Mouse (Mus musculus) lung, embryonic 16.5 days (tissue): ENCODE results near the gene Arhgap25. TPM values are rescaled to one million over a fixed set of nuclear protein-coding genes. Genes with fewer than 3 reads are reported as not detected.
"Not testable (repeated sequence)": the region's sequence is repeated elsewhere in the genome, so short reads cannot be mapped to it uniquely, and the experiment has no call there.

Experiments used
- ATAC-seq: fragments of 200-750 bp; cut with Nextera tagmentation; 2 replicates; pipeline ENCODE4 v1.8.0; 2017; ENCODE audit warnings: low read depth, mild to moderate bottlenecking, moderate library complexity
- H3K27ac ChIP-seq: fragments of 300-500 bp; sonication (generic); 2 replicates; pipeline ENCODE4 v1.5.1; 2014; ENCODE audit warnings: mild to moderate bottlenecking, control low read depth, low read length
- H3K27me3 ChIP-seq: fragments of 300-500 bp; sonication (generic); 2 replicates; pipeline ENCODE4 v1.6.1; 2014; ENCODE audit warnings: low read depth, low read length, mixed read lengths; ENCODE audit not compliant: control insufficient read depth, insufficient read depth
- H3K36me3 ChIP-seq: fragments of 300-500 bp; sonication (generic); 2 replicates; pipeline ENCODE4 v1.6.1; 2014; ENCODE audit warnings: low read length; ENCODE audit not compliant: control insufficient read depth, insufficient read depth
- H3K4me1 ChIP-seq: fragments of 300-500 bp; sonication (generic); replicated peaks from 2 replicates; pipeline ENCODE4 v1.6.1; 2014; ENCODE audit warnings: low read length, mixed read lengths; ENCODE audit not compliant: control insufficient read depth, insufficient read depth
- H3K4me2 ChIP-seq: fragments of 300-500 bp; sonication (generic); 2 replicates; pipeline ENCODE4 v1.6.1; 2014; ENCODE audit warnings: low read depth, low read length, control low read depth
- H3K4me3 ChIP-seq: fragments of 300-500 bp; sonication (generic); 2 replicates; pipeline ENCODE4 v1.5.1; 2014; ENCODE audit warnings: mild to moderate bottlenecking, low read length, control low read depth
- H3K9ac ChIP-seq: fragments of 300-500 bp; sonication (generic); 2 replicates; pipeline ENCODE4 v1.6.1; 2014; ENCODE audit warnings: low read length, control low read depth
- H3K9me3 ChIP-seq: fragments of 300-500 bp; sonication (generic); 2 replicates; pipeline ENCODE4 v1.6.1; 2016; ENCODE audit warnings: low read length; ENCODE audit not compliant: control insufficient read depth
- WGBS: fragments of 180-500 bp; shearing (Covaris S2); extraction: QIAGEN DNeasy Blood & Tissue Kit; methylation state at CpG from one replicate; pipeline ENCODE4 v1.1.7; 2014; 5-methylcytosine and 5-hydroxymethylcytosine counted together
- polyA plus RNA-seq: library from polyadenylated mRNA; unstranded; fragments of >200 nt; fragmentation: Nextera tagmentation; extraction: Ambion mirVana; gene quantifications from 2 replicates; pipeline ENCODE4 v1.2.1, GENCODE M21; 2015

Arhgap25 gene
- polyA plus RNA-seq, 1 experiment from 2014 or later = 9.4 TPM

GRCm38 (mm10) chr6:87527366-87527765 is 5.7 kb downstream of the Arhgap25 start:
- H3K4me3 ChIP-seq = no peak overlapping the region
- H3K27me3 ChIP-seq = no peaks in the 10 kb centered on the region
- H3K4me2 ChIP-seq = no peak overlapping the region
- H3K4me1 ChIP-seq = 0 out of 2 replicates have a peak, but pooled peaks cover 3% of the 10 kb centered on the region
- no peak overlapping the region for H3K27ac ChIP-seq
- no peaks in the 10 kb centered on the region for H3K36me3 ChIP-seq
- no peak overlapping the region for H3K9ac ChIP-seq
- WGBS = 68% methylated on average over 4 of the region's 4 CpGs
- ATAC-seq = no peak
- no peaks in the 10 kb centered on the region for H3K9me3 ChIP-seq

GRCm38 (mm10) chr6:87525126-87525525 is 7.9 kb downstream of the Arhgap25 start:
- H3K9ac ChIP-seq = no peak overlapping the region
- 0 out of 2 replicates have a peak, but pooled peaks cover 3% of the 10 kb centered on the region for H3K4me1 ChIP-seq
- 82% methylated on average over 10 of the region's 10 CpGs for WGBS
- no peak overlapping the region for H3K4me3 ChIP-seq
- H3K27ac ChIP-seq = no peak overlapping the region
- H3K4me2 ChIP-seq = no peak overlapping the region
- no peaks in the 10 kb centered on the region for H3K36me3 ChIP-seq
- H3K9me3 ChIP-seq = no peaks in the 10 kb centered on the region
- H3K27me3 ChIP-seq = no peaks in the 10 kb centered on the region
- no peak for ATAC-seq

- 90% methylated on average over 4 of the region's 4 CpGs for WGBS
- ATAC-seq = no peak
- Histone ChIP-seq H3K36me3 (no peaks in the 10 kb centered on the region), H3K4me3 (no peak overlapping the region), H3K4me1 (0 out of 2 replicates have a peak, but pooled peaks cover 3% of the 10 kb centered on the region), H3K27me3 (no peaks in the 10 kb centered on the region), H3K4me2 (no peak overlapping the region), H3K9ac (no peak overlapping the region), H3K27ac (no peak overlapping the region), H3K9me3 (no peaks in the 10 kb centered on the region)
These were observed 8.8 kb downstream of the Arhgap25 start for GRCm38 (mm10) chr6:87524281-87524680.

- Histone ChIP-seq H3K9me3 (no peaks in the 10 kb centered on the region), H3K4me3 (no peak overlapping the region), H3K4me1 (0 out of 2 replicates have a peak, but pooled peaks cover 3% of the 10 kb centered on the region), H3K27me3 (no peaks in the 10 kb centered on the region), H3K36me3 (no peaks in the 10 kb centered on the region), H3K4me2 (no peak overlapping the region), H3K9ac (no peak overlapping the region), H3K27ac (no peak overlapping the region)
- ATAC-seq = no peak
- 58% methylated on average over 7 of the region's 7 CpGs for WGBS
These were observed 9.3 kb downstream of the Arhgap25 start for GRCm38 (mm10) chr6:87523736-87524135.

- Histone ChIP-seq H3K9ac (no peak overlapping the region), H3K4me3 (no peak overlapping the region), H3K36me3 (no peaks in the 10 kb centered on the region), H3K27ac (no peak overlapping the region), H3K9me3 (no peaks in the 10 kb centered on the region), H3K27me3 (no peaks in the 10 kb centered on the region), H3K4me2 (no peak overlapping the region), H3K4me1 (0 out of 2 replicates have a peak, but pooled peaks cover 3% of the 10 kb centered on the region)
- 59% methylated on average over 2 of the region's 2 CpGs for WGBS
- ATAC-seq = no peak
These were observed 10.0 kb downstream of the Arhgap25 start for GRCm38 (mm10) chr6:87523085-87523484.

GRCm38 (mm10) chr6:87522236-87522635 is 10.8 kb downstream of the Arhgap25 start:
- no peak for ATAC-seq
- WGBS = 15% methylated on average over 3 of the region's 3 CpGs
- Histone ChIP-seq H3K4me1 (0 out of 2 replicates have a peak, but pooled peaks cover 3% of the 10 kb centered on the region), H3K4me2 (no peak overlapping the region), H3K4me3 (no peak overlapping the region), H3K27me3 (no peaks in the 10 kb centered on the region), H3K27ac (no peak overlapping the region), H3K9ac (no peak overlapping the region), H3K36me3 (no peaks in the 10 kb centered on the region), H3K9me3 (no peaks in the 10 kb centered on the region)

- ATAC-seq, H3K4me2 ChIP-seq, H3K27me3 ChIP-seq, H3K9ac ChIP-seq, H3K9me3 ChIP-seq, H3K4me3 ChIP-seq, H3K36me3 ChIP-seq, H3K4me1 ChIP-seq, H3K27ac ChIP-seq: not testable (repeated sequence)
- 86% methylated on average over 6 of the region's 6 CpGs for WGBS
These were observed 11.4 kb downstream of the Arhgap25 start for GRCm38 (mm10) chr6:87521705-87522104.

GRCm38 (mm10) chr6:87520572-87520971 is 12.5 kb downstream of the Arhgap25 start:
- no peak for ATAC-seq
- Histone ChIP-seq H3K4me1 (0 out of 2 replicates have a peak, but pooled peaks cover 3% of the 10 kb centered on the region), H3K27me3 (no peaks in the 10 kb centered on the region), H3K4me2 (no peak overlapping the region), H3K4me3 (no peak overlapping the region), H3K27ac (no peak overlapping the region), H3K9me3 (no peaks in the 10 kb centered on the region), H3K36me3 (no peaks in the 10 kb centered on the region), H3K9ac (no peak overlapping the region)
- 84% methylated on average over 8 of the region's 8 CpGs for WGBS

- 77% methylated on average over 11 of the region's 11 CpGs for whole genome bisulfite sequencing
- H3K36me3 ChIP-seq = no peaks in the 10 kb centered on the region
- H3K9ac ChIP-seq = no peak overlapping the region
- no peak overlapping the region for H3K4me2 ChIP-seq
- no peak for ATAC-seq
- no peak overlapping the region for H3K4me3 ChIP-seq
- H3K27me3 ChIP-seq = no peaks in the 10 kb centered on the region
- H3K27ac ChIP-seq = no peak overlapping the region
- H3K9me3 ChIP-seq = no peaks in the 10 kb centered on the region
- 0 out of 2 replicates have a peak, but pooled peaks cover 2% of the 10 kb centered on the region for H3K4me1 ChIP-seq
These were observed 13.2 kb downstream of the Arhgap25 start for GRCm38 (mm10) chr6:87519809-87520208.

GRCm38 (mm10) chr6:87518622-87519021 is 14.4 kb downstream of the Arhgap25 start:
- H3K9me3 ChIP-seq = no peaks in the 10 kb centered on the region
- ATAC-seq = no peak
- H3K27me3 ChIP-seq = no peaks in the 10 kb centered on the region
- no peak overlapping the region for H3K4me3 ChIP-seq
- no peaks in the 10 kb centered on the region for H3K4me1 ChIP-seq
- 91% methylated on average over 10 of the region's 10 CpGs for WGBS
- no peaks in the 10 kb centered on the region for H3K36me3 ChIP-seq
- H3K4me2 ChIP-seq = no peak overlapping the region
- no peak overlapping the region for H3K27ac ChIP-seq
- no peak overlapping the region for H3K9ac ChIP-seq
